Mouse (Mus musculus): ENCODE data around the gene Ninl. TPM values are rescaled to one million over a fixed set of nuclear protein-coding genes. Genes with fewer than 3 reads are reported as not detected.
"Not testable (repeated sequence)": the region's sequence is repeated elsewhere in the genome, so short reads cannot be mapped to it uniquely, and the experiment has no call there.

Ninl gene
- polyA plus RNA-seq, 1 experiment: 11.2 TPM

- TF ChIP-seq CTCF (IDR thresholded peaks at IDR 0.05; ENCODE audit: borderline replicate concordance, extremely low read depth, insufficient read depth, insufficient read length) (no peak), POLR2A (IDR thresholded peaks at IDR 0.05; ENCODE audit: borderline replicate concordance, extremely low read depth, insufficient read depth, insufficient read length, poor library complexity, severe bottlenecking) (no peak)
- peak; percentile 7 for DNase-seq (ENCODE audit: low read depth)
These were observed 67.3 kb downstream of the Ninl start for GRCm38 (mm10) chr2:150971856-150972255.

GRCm38 (mm10) chr2:150969231-150969630 is 70.0 kb downstream of the Ninl start:
- TF ChIP-seq POLR2A (IDR thresholded peaks at IDR 0.05; ENCODE audit: borderline replicate concordance, extremely low read depth, insufficient read depth, insufficient read length, poor library complexity, severe bottlenecking) (no peak), CTCF (IDR thresholded peaks at IDR 0.05; ENCODE audit: borderline replicate concordance, extremely low read depth, insufficient read depth, insufficient read length) (no peak)
- DNase-seq (ENCODE audit: low read depth): no peak

- no peak for TF ChIP-seq POLR2A (IDR thresholded peaks at IDR 0.05; ENCODE audit: borderline replicate concordance, extremely low read depth, insufficient read depth, insufficient read length, poor library complexity, severe bottlenecking)
- no peak for TF ChIP-seq CTCF (IDR thresholded peaks at IDR 0.05; ENCODE audit: borderline replicate concordance, extremely low read depth, insufficient read depth, insufficient read length)
- no peak for DNase-seq (ENCODE audit: low read depth)
These were observed 71.7 kb downstream of the Ninl start for GRCm38 (mm10) chr2:150967491-150967890.

- DNase-seq (ENCODE audit: low read depth): no peak
- TF ChIP-seq POLR2A (IDR thresholded peaks at IDR 0.05; ENCODE audit: borderline replicate concordance, extremely low read depth, insufficient read depth, insufficient read length, poor library complexity, severe bottlenecking): no peak
- no peak for TF ChIP-seq CTCF (IDR thresholded peaks at IDR 0.05; ENCODE audit: borderline replicate concordance, extremely low read depth, insufficient read depth, insufficient read length)
These were observed 73.2 kb downstream of the Ninl start for GRCm38 (mm10) chr2:150965951-150966350.

GRCm38 (mm10) chr2:150964641-150965040 is 74.5 kb downstream of the Ninl start:
- TF ChIP-seq POLR2A (IDR thresholded peaks at IDR 0.05; ENCODE audit: borderline replicate concordance, extremely low read depth, insufficient read depth, insufficient read length, poor library complexity, severe bottlenecking) (no peak), CTCF (IDR thresholded peaks at IDR 0.05; ENCODE audit: borderline replicate concordance, extremely low read depth, insufficient read depth, insufficient read length) (no peak)
- DNase-seq (ENCODE audit: low read depth): no peak

GRCm38 (mm10) chr2:150963246-150963645 is 75.9 kb downstream of the Ninl start:
- DNase-seq (ENCODE audit: low read depth): no peak
- TF ChIP-seq CTCF (IDR thresholded peaks at IDR 0.05; ENCODE audit: borderline replicate concordance, extremely low read depth, insufficient read depth, insufficient read length) (no peak), POLR2A (IDR thresholded peaks at IDR 0.05; ENCODE audit: borderline replicate concordance, extremely low read depth, insufficient read depth, insufficient read length, poor library complexity, severe bottlenecking) (no peak)

- no peak for TF ChIP-seq CTCF (IDR thresholded peaks at IDR 0.05; ENCODE audit: borderline replicate concordance, extremely low read depth, insufficient read depth, insufficient read length)
- no peak for TF ChIP-seq POLR2A (IDR thresholded peaks at IDR 0.05; ENCODE audit: borderline replicate concordance, extremely low read depth, insufficient read depth, insufficient read length, poor library complexity, severe bottlenecking)
- DNase-seq (ENCODE audit: low read depth): no peak
These were observed 79.7 kb downstream of the Ninl start for GRCm38 (mm10) chr2:150959521-150959920.

- DNase-seq (ENCODE audit: low read depth): no peak
- TF ChIP-seq CTCF (IDR thresholded peaks at IDR 0.05; ENCODE audit: borderline replicate concordance, extremely low read depth, insufficient read depth, insufficient read length) (no peak), POLR2A (IDR thresholded peaks at IDR 0.05; ENCODE audit: borderline replicate concordance, extremely low read depth, insufficient read depth, insufficient read length, poor library complexity, severe bottlenecking) (no peak)
These were observed 83.3 kb downstream of the Ninl start for GRCm38 (mm10) chr2:150955859-150956258.

GRCm38 (mm10) chr2:150951201-150951600 is 88.0 kb downstream of the Ninl start:
- DNase-seq (ENCODE audit: low read depth): no peak
- TF ChIP-seq CTCF (IDR thresholded peaks at IDR 0.05; ENCODE audit: borderline replicate concordance, extremely low read depth, insufficient read depth, insufficient read length): no peak
- TF ChIP-seq POLR2A (IDR thresholded peaks at IDR 0.05; ENCODE audit: borderline replicate concordance, extremely low read depth, insufficient read depth, insufficient read length, poor library complexity, severe bottlenecking): no peak

GRCm38 (mm10) chr2:150950056-150950455 is 89.1 kb downstream of the Ninl start:
- no peak for TF ChIP-seq CTCF (IDR thresholded peaks at IDR 0.05; ENCODE audit: borderline replicate concordance, extremely low read depth, insufficient read depth, insufficient read length)
- DNase-seq (ENCODE audit: low read depth): no peak

- no peak for TF ChIP-seq POLR2A (IDR thresholded peaks at IDR 0.05; ENCODE audit: borderline replicate concordance, extremely low read depth, insufficient read depth, insufficient read length, poor library complexity, severe bottlenecking)
- TF ChIP-seq CTCF (IDR thresholded peaks at IDR 0.05; ENCODE audit: borderline replicate concordance, extremely low read depth, insufficient read depth, insufficient read length): no peak
- no peak for DNase-seq (ENCODE audit: low read depth)
These were observed 89.5 kb downstream of the Ninl start for GRCm38 (mm10) chr2:150949652-150950051.

- DNase-seq (ENCODE audit: low read depth): no peak
- TF ChIP-seq CTCF (IDR thresholded peaks at IDR 0.05; ENCODE audit: borderline replicate concordance, extremely low read depth, insufficient read depth, insufficient read length) (no peak), POLR2A (IDR thresholded peaks at IDR 0.05; ENCODE audit: borderline replicate concordance, extremely low read depth, insufficient read depth, insufficient read length, poor library complexity, severe bottlenecking) (no peak)
These were observed 90.4 kb downstream of the Ninl start for GRCm38 (mm10) chr2:150948786-150949185.

- not testable (repeated sequence) for DNase-seq (ENCODE audit: low read depth)
These were observed 91.1 kb downstream of the Ninl start for GRCm38 (mm10) chr2:150947880-150948611.

GRCm38 (mm10) chr2:150947341-150947740 is 91.8 kb downstream of the Ninl start:
- DNase-seq (ENCODE audit: low read depth): not testable (repeated sequence)
